Mouse (Mus musculus) cerebellum, adult (tissue): ENCODE results near the gene 1700016D06Rik.

ENCODE experiments used
- ATAC-seq: cut with Nextera tagmentation; 2 replicates; pipeline ENCODE4 v1.9.2; 2017; ENCODE audit warnings: mild to moderate bottlenecking, moderate library complexity, mixed read lengths; ENCODE audit not compliant: insufficient number of reproducible peaks, low FRiP score, low TSS enrichment

Gene 1700016D06Rik

DNA sequence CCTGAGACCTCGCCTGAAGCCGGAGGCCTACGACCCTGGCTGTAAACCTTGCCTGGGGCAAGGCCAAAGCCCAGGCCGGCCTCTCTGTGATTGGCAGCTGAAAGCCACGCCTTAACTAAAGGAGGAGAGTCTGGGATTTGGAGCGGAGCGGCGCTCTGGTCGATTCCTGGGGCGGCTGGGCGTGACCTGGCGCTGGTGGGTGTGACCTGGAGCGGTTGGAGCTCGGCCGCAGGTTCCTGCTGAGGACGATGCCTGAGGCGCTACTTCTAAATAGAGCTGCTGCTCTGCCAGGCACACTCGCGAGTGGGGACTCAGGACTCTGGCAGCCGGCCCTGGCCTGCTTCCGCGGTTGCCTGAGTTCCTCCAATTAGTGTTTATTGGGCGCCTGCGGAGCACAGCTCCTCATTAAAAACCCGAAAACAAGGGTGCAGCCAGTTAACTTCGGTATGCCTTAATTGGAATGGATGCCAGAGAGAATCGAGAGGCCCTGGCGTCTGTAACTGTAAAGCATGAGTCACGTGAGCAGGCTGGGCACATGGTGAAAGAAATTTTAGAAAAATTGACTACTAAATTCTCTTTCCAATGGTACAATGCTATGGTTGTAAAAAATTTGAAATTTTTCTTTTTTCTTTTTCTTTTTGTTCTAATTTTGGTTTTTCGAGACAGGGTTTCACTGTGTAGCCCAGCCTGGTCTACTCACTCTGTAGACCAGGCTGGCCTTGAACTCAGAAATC lies 64.4 kb downstream of the 1700016D06Rik start:
- ATAC-seq = peak; percentile 71

DNA sequence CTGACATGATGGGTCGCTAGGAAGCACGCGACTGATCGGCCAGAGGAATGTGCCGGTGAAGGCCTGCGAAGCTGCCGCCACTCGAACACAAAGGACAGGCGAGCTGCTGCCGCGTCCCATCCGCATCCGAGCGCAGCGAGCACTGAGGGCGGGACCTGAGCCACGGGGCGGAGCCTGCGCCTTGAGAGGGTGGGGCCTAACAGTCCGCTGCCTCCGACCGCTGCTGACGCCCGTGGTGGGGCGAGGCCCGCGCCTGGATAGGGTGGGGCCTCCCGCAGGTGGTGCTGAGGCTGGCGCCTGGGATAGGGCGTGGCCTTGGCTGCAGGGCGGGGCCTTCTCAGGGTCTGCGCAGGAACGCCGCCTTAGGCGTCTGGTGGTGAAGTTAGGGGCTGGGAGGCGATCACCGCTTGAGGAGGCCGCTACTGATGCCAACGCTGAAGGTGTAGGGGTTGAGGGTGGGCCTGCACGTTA lies 65.2 kb downstream of the 1700016D06Rik start, which contains the start of gene Ankrd10:
Ankrd10 (minus strand) TSS at position 147 of the 471 bp plus-strand sequence.
- peak; percentile 87 for ATAC-seq

- peak; percentile 57 for ATAC-seq
These were observed 65.8 kb downstream of the 1700016D06Rik start for GRCm38 (mm10) chr8:11635012-11635577.

- peak; percentile 8; the same call in 1 of the 2 replicates for ATAC-seq
These were observed 66.4 kb downstream of the 1700016D06Rik start for GRCm38 (mm10) chr8:11634331-11635011.

DNA sequence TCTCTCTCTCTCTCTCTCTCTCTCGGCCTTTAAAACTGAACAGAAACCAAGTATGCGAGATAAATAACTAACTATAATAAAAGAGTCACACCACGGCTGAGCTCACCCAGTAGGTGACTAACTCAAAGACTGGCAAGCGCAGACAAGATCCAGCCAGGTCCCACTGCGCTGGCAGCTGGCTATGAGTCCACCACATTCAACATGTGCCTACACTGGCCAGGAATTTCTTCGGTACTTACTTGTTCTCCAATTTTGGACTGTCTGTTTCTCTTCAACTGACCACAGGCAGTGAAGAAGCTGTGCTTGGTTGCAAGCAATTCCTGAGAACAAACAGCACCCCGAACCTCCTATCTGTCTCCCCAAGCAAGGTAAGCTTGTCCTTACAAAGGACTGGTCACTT lies 67.4 kb downstream of the 1700016D06Rik start:
- no peak for ATAC-seq

DNA sequence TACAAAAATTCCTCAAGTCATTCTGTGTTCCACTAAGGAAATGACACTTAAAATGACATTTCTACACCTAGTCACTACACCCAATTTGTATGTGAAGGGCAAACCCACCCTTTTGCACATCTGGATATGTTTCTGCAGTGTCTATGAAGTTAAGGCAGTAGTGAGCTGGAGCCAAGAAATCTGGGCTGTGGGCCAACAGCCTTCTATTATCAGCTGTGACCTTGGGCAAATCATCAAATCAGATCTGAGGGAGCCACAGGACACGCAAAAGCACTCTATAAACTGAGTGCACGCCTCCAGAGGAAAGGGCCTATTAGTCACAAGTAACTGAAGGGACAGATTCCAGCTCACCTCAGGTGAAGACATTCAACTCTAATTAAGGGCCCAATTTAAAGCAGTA lies 68.5 kb downstream of the 1700016D06Rik start:
- no peak for ATAC-seq

- ATAC-seq = no peak
These were observed 71.7 kb downstream of the 1700016D06Rik start for GRCm38 (mm10) chr8:11629206-11629605.

DNA sequence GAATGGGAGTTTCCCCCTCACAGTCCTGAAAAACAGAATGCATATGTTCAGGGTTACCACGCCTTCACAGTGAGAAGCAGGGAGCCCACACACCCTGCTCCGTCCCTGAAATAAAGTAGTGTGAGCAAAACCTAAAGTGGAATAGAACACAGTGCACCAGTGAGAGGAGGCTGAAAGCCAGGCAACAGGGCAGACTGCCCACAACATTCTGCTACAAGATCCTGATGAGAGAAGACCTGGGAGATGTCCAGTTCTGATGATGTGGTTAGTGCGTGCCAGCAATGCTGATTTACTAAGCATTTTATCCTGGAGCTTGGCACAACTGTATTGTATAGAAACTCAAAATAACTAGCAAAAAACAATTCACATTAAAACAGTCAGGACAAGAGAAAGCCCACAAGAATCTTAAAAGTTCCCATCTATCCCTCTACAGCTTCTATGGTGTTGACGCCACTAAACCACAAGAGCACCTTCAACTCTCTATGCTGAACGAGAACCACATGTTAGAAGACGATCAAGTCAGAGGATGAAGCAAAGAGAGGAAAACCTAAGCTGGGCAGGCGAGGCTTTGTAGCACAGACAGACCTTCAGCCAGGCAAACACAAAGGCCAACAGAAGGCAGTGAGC lies 72.2 kb downstream of the 1700016D06Rik start:
- ATAC-seq = no peak

DNA sequence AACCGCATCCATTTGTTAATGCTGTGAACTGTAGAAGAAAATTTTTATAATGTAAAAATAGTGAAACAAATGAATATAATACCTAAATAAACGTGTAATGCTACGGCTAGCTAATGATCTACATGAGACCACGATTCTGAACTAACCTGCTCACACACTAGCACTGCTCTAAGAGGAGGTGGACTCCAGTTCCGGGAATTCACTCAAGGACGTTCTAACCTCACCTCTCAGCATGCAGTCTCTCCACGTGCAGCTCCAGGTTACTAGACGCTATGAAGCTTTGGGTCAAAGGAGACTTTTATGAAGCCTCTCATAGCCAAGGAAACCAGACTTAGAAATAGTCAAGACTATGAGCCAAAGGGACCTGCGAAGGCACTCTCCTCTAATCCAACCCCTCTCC lies 73.1 kb downstream of the 1700016D06Rik start:
- ATAC-seq = no peak

GRCm38 (mm10) chr8:11625084-11625483 lies 75.8 kb downstream of the 1700016D06Rik start:
- no peak for ATAC-seq

- no peak for ATAC-seq
These were observed 81.8 kb downstream of the 1700016D06Rik start for GRCm38 (mm10) chr8:11619091-11619490.

DNA sequence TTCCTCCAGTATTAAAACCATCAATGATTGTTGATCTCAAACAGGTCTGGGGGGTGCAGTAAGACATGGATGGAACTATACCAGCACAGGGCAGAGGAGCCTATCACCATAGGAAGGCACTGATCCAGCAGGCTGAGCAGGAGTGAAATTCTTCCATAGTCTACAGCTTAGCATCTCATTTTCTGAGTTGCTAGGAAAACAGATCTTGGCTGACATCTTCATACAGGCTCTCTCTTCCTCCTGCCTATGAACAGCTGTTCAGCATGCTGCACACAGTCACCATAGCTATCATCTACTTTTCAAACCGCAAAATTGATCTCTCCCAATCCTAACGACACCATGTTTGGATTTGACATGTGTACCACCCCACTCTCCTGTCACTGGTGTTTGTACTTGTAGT lies 82.8 kb downstream of the 1700016D06Rik start:
- no peak for ATAC-seq

DNA sequence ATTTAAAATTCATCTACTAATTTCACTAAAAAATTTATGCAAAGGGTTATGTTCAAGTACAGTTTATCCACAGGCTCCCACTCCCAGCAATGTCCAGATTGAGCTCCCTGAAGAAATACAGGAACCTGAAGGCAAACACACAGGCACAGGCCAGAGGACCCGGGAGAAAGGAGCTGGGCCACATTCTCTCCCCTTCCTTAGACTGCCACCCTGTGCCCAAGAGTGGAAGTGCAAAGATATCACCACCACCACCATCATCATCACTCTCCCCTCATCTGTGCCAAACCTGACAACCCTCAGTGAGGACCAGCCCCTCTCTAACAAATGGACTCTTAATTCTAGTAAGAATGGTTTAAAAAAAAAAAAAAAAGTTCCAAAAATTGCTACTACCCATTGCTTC lies 84.6 kb downstream of the 1700016D06Rik start:
- ATAC-seq = 0 out of 2 replicates have a peak, but pooled peaks have one; percentile 52

DNA sequence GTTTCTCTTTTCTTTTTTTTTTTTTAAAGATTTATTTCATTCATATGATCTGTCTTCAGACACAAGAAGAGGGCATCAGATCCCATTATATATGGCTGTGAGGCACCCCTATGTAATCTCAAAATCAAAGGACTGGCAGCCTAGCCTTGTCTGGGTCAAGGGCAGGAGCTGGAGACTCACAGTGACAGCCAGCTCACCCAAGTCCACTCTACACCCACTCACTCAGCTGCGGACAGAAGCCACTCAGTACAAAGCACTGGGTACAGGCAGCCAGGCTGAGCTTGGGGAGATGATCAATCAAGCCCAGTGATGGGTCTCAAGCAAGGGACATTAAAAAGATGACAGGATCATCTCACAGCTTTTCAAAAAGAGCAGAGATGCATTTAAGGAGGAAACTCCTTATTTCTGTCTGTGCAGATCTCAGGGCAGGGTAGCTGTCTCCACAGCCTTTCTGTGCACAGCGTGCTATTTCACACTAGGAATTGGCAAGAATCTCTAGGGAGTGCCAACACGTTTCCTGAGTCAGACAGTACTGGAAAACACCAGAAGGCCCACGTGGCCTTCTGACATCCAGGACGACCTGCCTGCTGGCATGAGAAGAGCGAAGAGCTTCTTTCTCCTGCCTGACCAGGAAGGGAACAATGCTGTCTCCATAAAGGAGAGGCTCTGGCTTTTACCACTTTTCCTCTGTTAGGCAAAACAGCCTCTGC lies 86.6 kb downstream of the 1700016D06Rik start:
- ATAC-seq = no peak

DNA sequence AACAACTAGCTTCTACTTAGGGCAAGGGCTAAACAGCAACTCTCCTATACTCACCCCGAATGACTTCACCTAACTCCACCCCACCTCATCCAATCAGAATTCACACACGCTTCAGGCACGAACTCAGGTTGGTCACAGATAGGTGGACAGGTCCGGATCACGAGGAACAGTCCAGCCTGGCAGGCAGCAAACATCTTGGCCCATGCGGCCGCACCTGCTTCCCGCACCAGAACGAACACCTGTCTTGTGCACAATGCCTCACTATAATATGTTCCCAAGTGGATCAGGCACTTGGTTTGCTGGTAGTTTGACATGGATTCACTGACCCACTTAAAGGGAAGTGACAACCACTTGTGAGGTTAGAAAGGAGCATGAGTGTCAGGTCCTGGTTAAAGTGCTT lies 92.0 kb downstream of the 1700016D06Rik start:
- ATAC-seq = no peak
